Mouse (Mus musculus): ENCODE measurements at regions not wholly inside any gene's neighbourhood (a gene's known extent, or its start where the extent isn't known, plus 50 kb on each side); places are given as distances from the start of the nearest gene placed in this dataset.

GRCm38 (mm10) chr12:102064710-102065325 is 63.7 kb upstream of the Slc24a4 start:
- no peak overlapping the region for H3K27ac ChIP-seq
- DNase-seq (ENCODE audit: low spot score) = peak; percentile 36
- H3K4me2 ChIP-seq (ENCODE audit: low read length) = no peak overlapping the region
- H3K4me1 ChIP-seq (replicated peaks; ENCODE audit: insufficient read depth, low read length) = 0 out of 2 replicates have a peak, but pooled peaks cover 5% of the 10 kb centered on the region
- H3K36me3 ChIP-seq (ENCODE audit: insufficient read depth, low read length) = no peaks in the 10 kb centered on the region
- WGBS = 52% methylated on average over 5 of the region's 5 CpGs
- H3K27me3 ChIP-seq (ENCODE audit: insufficient read depth, low read length) = no peaks in the 10 kb centered on the region
- H3K4me3 ChIP-seq (replicated peaks; ENCODE audit: low read depth, low read length) = no peak overlapping the region
- no peak for ATAC-seq (replicated peaks; ENCODE audit: low FRiP score, low read depth)
- H3K9ac ChIP-seq (ENCODE audit: low read depth, low read length) = no peak overlapping the region
- no peak for TF ChIP-seq CTCF (IDR thresholded peaks at IDR 0.05; ENCODE audit: low read depth)
- no peaks in the 10 kb centered on the region for H3K9me3 ChIP-seq (replicated peaks; ENCODE audit: low read length)

GRCm38 (mm10) chr12:102067685-102068084 is 60.8 kb upstream of the Slc24a4 start:
- WGBS = 91% methylated on average over 7 of the region's 7 CpGs
- no peaks in the 10 kb centered on the region for H3K36me3 ChIP-seq (ENCODE audit: insufficient read depth, low read length)
- H3K4me2 ChIP-seq (ENCODE audit: low read length) = no peak overlapping the region
- H3K4me1 ChIP-seq (replicated peaks; ENCODE audit: insufficient read depth, low read length) = 0 out of 2 replicates have a peak, but pooled peaks cover 5% of the 10 kb centered on the region
- DNase-seq (ENCODE audit: low spot score) (no peak), ATAC-seq (replicated peaks; ENCODE audit: low FRiP score, low read depth) (no peak)
- no peaks in the 10 kb centered on the region for H3K9me3 ChIP-seq (replicated peaks; ENCODE audit: low read length)
- H3K27me3 ChIP-seq (ENCODE audit: insufficient read depth, low read length) = no peaks in the 10 kb centered on the region
- no peak overlapping the region for H3K27ac ChIP-seq
- no peak overlapping the region for H3K4me3 ChIP-seq (replicated peaks; ENCODE audit: low read depth, low read length)
- no peak for TF ChIP-seq CTCF (IDR thresholded peaks at IDR 0.05; ENCODE audit: low read depth)
- no peak overlapping the region for H3K9ac ChIP-seq (ENCODE audit: low read depth, low read length)

GRCm38 (mm10) chr12:102069521-102070201 is 58.9 kb upstream of the Slc24a4 start:
- Histone ChIP-seq H3K27me3 (ENCODE audit: insufficient read depth, low read length) (no peaks in the 10 kb centered on the region), H3K9me3 (replicated peaks; ENCODE audit: low read length) (no peaks in the 10 kb centered on the region), H3K4me1 (replicated peaks; ENCODE audit: insufficient read depth, low read length) (0 out of 2 replicates have a peak, but pooled peaks cover 5% of the 10 kb centered on the region), H3K4me3 (replicated peaks; ENCODE audit: low read depth, low read length) (no peak overlapping the region), H3K36me3 (ENCODE audit: insufficient read depth, low read length) (no peaks in the 10 kb centered on the region), H3K4me2 (ENCODE audit: low read length) (0 out of 2 replicates have a peak overlapping the region, but pooled peaks have one; percentile 4), H3K27ac (no peak overlapping the region), H3K9ac (ENCODE audit: low read depth, low read length) (no peak overlapping the region)
- ATAC-seq (replicated peaks; ENCODE audit: low FRiP score, low read depth) (peak; percentile 10; the same call in 1 of the 2 replicates), DNase-seq (ENCODE audit: low spot score) (peak; percentile 40)
- 32% methylated on average over 10 of the region's 10 CpGs for WGBS
- TF ChIP-seq CTCF (IDR thresholded peaks at IDR 0.05; ENCODE audit: low read depth) = no peak

- Histone ChIP-seq H3K4me3 (replicated peaks; ENCODE audit: low read depth, low read length) (no peak overlapping the region), H3K4me2 (ENCODE audit: low read length) (no peak overlapping the region), H3K27me3 (ENCODE audit: insufficient read depth, low read length) (no peaks in the 10 kb centered on the region), H3K9me3 (replicated peaks; ENCODE audit: low read length) (no peaks in the 10 kb centered on the region), H3K4me1 (replicated peaks; ENCODE audit: insufficient read depth, low read length) (0 out of 2 replicates have a peak, but pooled peaks cover 5% of the 10 kb centered on the region), H3K36me3 (ENCODE audit: insufficient read depth, low read length) (no peaks in the 10 kb centered on the region), H3K9ac (ENCODE audit: low read depth, low read length) (no peak overlapping the region), H3K27ac (no peak overlapping the region)
- no peak for TF ChIP-seq CTCF (IDR thresholded peaks at IDR 0.05; ENCODE audit: low read depth)
- WGBS = 89% methylated on average over 9 of the region's 9 CpGs
- ATAC-seq (replicated peaks; ENCODE audit: low FRiP score, low read depth) (no peak), DNase-seq (ENCODE audit: low spot score) (no peak)
These were observed 56.5 kb upstream of the Slc24a4 start for GRCm38 (mm10) chr12:102071888-102072619.

DNA sequence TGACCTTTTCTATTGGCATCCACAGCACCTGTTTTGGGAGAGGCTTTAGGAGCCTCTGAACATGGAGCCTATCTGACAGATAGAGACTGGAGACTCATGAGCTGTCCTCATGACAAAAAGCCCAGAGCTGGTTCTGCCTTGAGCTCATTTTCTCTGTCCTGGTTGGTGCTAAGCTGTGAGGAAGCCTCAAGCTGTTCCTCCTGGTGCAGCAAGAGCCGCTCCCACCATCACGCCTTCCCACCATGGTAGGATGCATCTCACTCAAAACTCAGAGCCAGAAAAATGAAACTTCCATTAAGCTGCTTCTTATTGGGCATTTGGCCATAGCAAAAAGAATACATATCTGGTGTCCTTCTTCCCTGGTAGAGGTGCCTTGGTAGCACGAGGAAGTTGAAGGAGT is 55.0 kb upstream of the Slc24a4 start:
- no peak for TF ChIP-seq CTCF (IDR thresholded peaks at IDR 0.05; ENCODE audit: low read depth)
- Histone ChIP-seq H3K27me3 (ENCODE audit: insufficient read depth, low read length) (no peaks in the 10 kb centered on the region), H3K9ac (ENCODE audit: low read depth, low read length) (no peak overlapping the region), H3K27ac (no peak overlapping the region), H3K36me3 (ENCODE audit: insufficient read depth, low read length) (no peaks in the 10 kb centered on the region), H3K4me3 (replicated peaks; ENCODE audit: low read depth, low read length) (no peak overlapping the region), H3K4me2 (ENCODE audit: low read length) (no peak overlapping the region), H3K4me1 (replicated peaks; ENCODE audit: insufficient read depth, low read length) (0 out of 2 replicates have a peak, but pooled peaks cover 5% of the 10 kb centered on the region), H3K9me3 (replicated peaks; ENCODE audit: low read length) (no peaks in the 10 kb centered on the region)
- 87% methylated on average over 3 of the region's 3 CpGs for whole genome bisulfite sequencing
- ATAC-seq (replicated peaks; ENCODE audit: low FRiP score, low read depth) = no peak
- DNase-seq (ENCODE audit: low spot score) = no peak

DNA sequence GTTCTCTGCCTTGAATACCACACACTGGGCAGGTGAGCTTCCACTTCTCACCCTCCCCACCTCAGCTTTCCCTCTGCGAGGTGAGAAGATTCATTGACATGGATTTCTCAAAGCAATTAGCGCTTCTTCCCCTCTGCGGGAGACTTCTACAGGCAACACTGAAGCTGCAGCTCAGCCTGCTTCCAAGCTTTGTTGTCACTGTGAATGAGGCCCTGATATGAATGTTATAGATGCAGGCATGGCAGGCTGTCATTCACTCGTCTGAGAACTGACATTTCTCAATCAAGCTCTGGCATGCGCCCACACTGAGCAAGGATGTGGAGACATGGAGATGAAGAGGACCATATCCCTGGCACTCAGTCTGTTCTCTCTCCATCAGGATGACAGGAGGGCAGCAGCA is 52.2 kb upstream of the Slc24a4 start:
- DNase-seq (ENCODE audit: low spot score) = no peak
- H3K4me1 ChIP-seq (replicated peaks; ENCODE audit: insufficient read depth, low read length) = no peaks in the 10 kb centered on the region
- no peak overlapping the region for H3K27ac ChIP-seq
- no peak overlapping the region for H3K4me3 ChIP-seq (replicated peaks; ENCODE audit: low read depth, low read length)
- no peak overlapping the region for H3K4me2 ChIP-seq (ENCODE audit: low read length)
- H3K27me3 ChIP-seq (ENCODE audit: insufficient read depth, low read length) = no peaks in the 10 kb centered on the region
- TF ChIP-seq CTCF (IDR thresholded peaks at IDR 0.05; ENCODE audit: low read depth) = no peak
- H3K36me3 ChIP-seq (ENCODE audit: insufficient read depth, low read length) = no peaks in the 10 kb centered on the region
- H3K9me3 ChIP-seq (replicated peaks; ENCODE audit: low read length) = no peaks in the 10 kb centered on the region
- no peak for ATAC-seq (replicated peaks; ENCODE audit: low FRiP score, low read depth)
- H3K9ac ChIP-seq (ENCODE audit: low read depth, low read length) = no peak overlapping the region
- WGBS = 53% methylated on average over 5 of the region's 5 CpGs
